In the genomic region with DNA sequence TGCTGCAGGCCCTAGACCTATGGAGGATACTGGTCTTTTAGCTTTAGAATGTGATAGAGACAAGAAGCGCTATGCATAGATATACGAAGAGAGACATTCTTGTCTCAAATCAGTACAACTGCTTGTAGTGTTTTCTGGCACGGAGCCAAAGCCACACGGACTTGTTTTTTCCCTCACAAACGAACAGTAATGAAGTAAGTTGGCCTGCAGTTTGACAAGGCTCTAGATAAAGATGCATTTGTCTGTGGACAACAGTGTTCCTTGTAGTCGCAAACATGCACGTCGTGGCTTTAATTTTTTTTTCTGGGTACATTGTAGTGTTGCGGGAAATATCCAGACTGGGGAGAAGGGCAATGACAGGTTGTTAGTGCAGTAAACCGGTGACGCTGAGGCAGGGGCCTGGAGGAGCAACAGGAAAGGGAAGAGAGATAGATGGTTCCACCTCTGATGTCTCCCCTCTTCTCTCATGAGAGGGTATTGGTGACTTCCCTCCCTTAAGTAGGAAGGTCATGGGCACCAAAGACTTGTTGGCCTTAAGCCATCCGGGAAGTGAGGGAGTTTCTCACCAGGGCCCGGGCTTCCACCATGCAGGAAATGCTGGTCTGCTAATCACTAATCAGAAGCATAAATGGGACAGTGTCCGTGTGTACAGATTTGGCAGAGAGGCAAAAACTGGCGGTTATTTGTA, we compare ENCODE assay signal across 8 mouse cellular contexts.
A peak's percentile ranks its signal among the peaks of the same experiment; 100 is the strongest.
DNase-seq lines count a peak whose midpoint lies in the region; ATAC-seq lines count a peak whose summit lies in the region.

No protein-coding gene starts in this region.

- H3K4me3 ChIP-seq in hindbrain, embryonic 16.5 days (ENCODE audit: low read length), result no peak overlapping the region
- no peak overlapping the region for H3K4me3 ChIP-seq in hindbrain, embryonic 11.5 days (ENCODE audit: low read depth, low read length)
- no peak overlapping the region for H3K4me3 ChIP-seq in brown adipose tissue, adult 24 weeks (ENCODE audit: insufficient read depth, low read depth, low read length)
- no peak overlapping the region for H3K4me3 ChIP-seq in kidney, embryonic 15.5 days (replicated peaks)

- ATAC-seq in hindbrain, embryonic 16.5 days, result peak; percentile 19; the same call in 1 of the 2 replicates
- ATAC-seq in hindbrain, embryonic 11.5 days (ENCODE audit: low FRiP score), result no peak
- peak; percentile 72 for ATAC-seq in CD4-positive, CD25-positive, alpha-beta regulatory T cell, adult 4 months
- 0 out of 2 replicates have a peak, but pooled peaks have one; percentile 27 for ATAC-seq in kidney, embryonic 15.5 days (replicated peaks; ENCODE audit: low FRiP score)
- ATAC-seq in monocyte, adult 5-6 weeks (replicated peaks; ENCODE audit: insufficient number of reproducible peaks, low FRiP score, low TSS enrichment, poor library complexity, severe bottlenecking), result no peak

- 57% methylated on average over 15 of the region's 15 CpGs for WGBS in hindbrain, embryonic 16.5 days
- WGBS in hindbrain, embryonic 11.5 days, result 87% methylated on average over 15 of the region's 15 CpGs
- WGBS in kidney, embryonic 15.5 days, result 51% methylated on average over 15 of the region's 15 CpGs

- peaks cover 10% of the 10 kb centered on the region for H3K4me1 ChIP-seq in hindbrain, embryonic 16.5 days (ENCODE audit: control insufficient read depth, insufficient read depth, low read depth, low read length)
- no peaks in the 10 kb centered on the region for H3K4me1 ChIP-seq in hindbrain, embryonic 11.5 days (replicated peaks; ENCODE audit: control insufficient read depth, insufficient read depth, low read length)
- peaks cover 14% of the 10 kb centered on the region; the same call in 1 of the 2 replicates for H3K4me1 ChIP-seq in brown adipose tissue, adult 24 weeks (ENCODE audit: control insufficient read depth, insufficient read depth, insufficient read length, low read length)
- peaks cover 20% of the 10 kb centered on the region for H3K4me1 ChIP-seq in kidney, embryonic 15.5 days

- no peaks in the 10 kb centered on the region for H3K27me3 ChIP-seq in hindbrain, embryonic 16.5 days (replicated peaks; ENCODE audit: control insufficient read depth, insufficient read depth, low read length)
- no peaks in the 10 kb centered on the region for H3K27me3 ChIP-seq in hindbrain, embryonic 11.5 days (ENCODE audit: control insufficient read depth, insufficient read depth, low read length)
- no peaks in the 10 kb centered on the region for H3K27me3 ChIP-seq in kidney, embryonic 15.5 days

- H3K4me2 ChIP-seq in hindbrain, embryonic 16.5 days (ENCODE audit: low read length), result no peak overlapping the region
- H3K4me2 ChIP-seq in hindbrain, embryonic 11.5 days (replicated peaks; ENCODE audit: low read depth, low read length), result no peak overlapping the region
- H3K4me2 ChIP-seq in kidney, embryonic 15.5 days, result no peak overlapping the region

- DNase-seq in hindbrain, embryonic 11.5 days (ENCODE audit: low spot score), result no peak
- DNase-seq in right cerebral cortex, postnatal 4 days, result peak; percentile 70
- no peak for DNase-seq in embryo, embryonic 11 days

- no peaks in the 10 kb centered on the region for H3K36me3 ChIP-seq in hindbrain, embryonic 16.5 days (ENCODE audit: control insufficient read depth, insufficient read depth, low read length)
- no peaks in the 10 kb centered on the region for H3K36me3 ChIP-seq in hindbrain, embryonic 11.5 days (ENCODE audit: control insufficient read depth, insufficient read depth, low read length)
- peaks cover 20% of the 10 kb centered on the region; the same call in 1 of the 2 replicates for H3K36me3 ChIP-seq in kidney, embryonic 15.5 days

- no peak overlapping the region for H3K9ac ChIP-seq in hindbrain, embryonic 16.5 days (ENCODE audit: low read depth, low read length)
- no peak overlapping the region for H3K9ac ChIP-seq in hindbrain, embryonic 11.5 days (ENCODE audit: low read depth, low read length)
- H3K9ac ChIP-seq in kidney, embryonic 15.5 days, result no peak overlapping the region

- H3K27ac ChIP-seq in hindbrain, embryonic 16.5 days (ENCODE audit: low read depth, low read length), result no peak overlapping the region
- no peak overlapping the region for H3K27ac ChIP-seq in hindbrain, embryonic 11.5 days (ENCODE audit: low read depth, low read length)
- H3K27ac ChIP-seq in brown adipose tissue, adult 24 weeks (replicated peaks; ENCODE audit: low read depth, low read length), result 0 out of 2 replicates have a peak overlapping the region, but pooled peaks have one; percentile 4
- H3K27ac ChIP-seq in kidney, embryonic 15.5 days, result no peak overlapping the region

- H3K9me3 ChIP-seq in hindbrain, embryonic 16.5 days (ENCODE audit: control insufficient read depth, low read length), result no peaks in the 10 kb centered on the region
- no peaks in the 10 kb centered on the region for H3K9me3 ChIP-seq in hindbrain, embryonic 11.5 days (ENCODE audit: control insufficient read depth, low read length)
- no peaks in the 10 kb centered on the region; the same call in 1 of the 2 replicates for H3K9me3 ChIP-seq in kidney, embryonic 15.5 days (replicated peaks)

Comparison
In these comparisons a context has a peak if more than half of its experiments do, and no peak if none do; other contexts are left out.
1. ATAC-seq: peak in hindbrain, embryonic 16.5 days (single experiment), CD4-positive, CD25-positive, alpha-beta regulatory T cell, adult 4 months (single experiment) and kidney, embryonic 15.5 days (single experiment); none in hindbrain, embryonic 11.5 days (single experiment) and monocyte, adult 5-6 weeks (single experiment).